Mouse (Mus musculus): ENCODE results near the gene Tmem132c. TPM values are rescaled to one million over a fixed set of nuclear protein-coding genes. Genes with fewer than 3 reads are reported as not detected.

The Tmem132c gene
- polyA plus RNA-seq, 1 experiment from 2014 or later = 0.93 TPM

- Histone ChIP-seq H3K27ac (ENCODE audit: low read length) (no peak overlapping the region), H3K9ac (ENCODE audit: low read length) (no peak overlapping the region), H3K27me3 (ENCODE audit: control insufficient read depth, insufficient read depth, low read length) (peaks cover 53% of the 10 kb centered on the region), H3K4me3 (ENCODE audit: low read length) (no peak overlapping the region), H3K4me2 (ENCODE audit: low read depth, low read length) (no peak overlapping the region), H3K4me1 (ENCODE audit: control insufficient read depth, insufficient read depth, low read length) (peaks cover 4% of the 10 kb centered on the region; the same call in 1 of the 2 replicates), H3K9me3 (replicated peaks; ENCODE audit: control insufficient read depth, low read length) (peaks cover 2% of the 10 kb centered on the region; the same call in 1 of the 2 replicates), H3K36me3 (ENCODE audit: control insufficient read depth, insufficient read depth) (no peaks in the 10 kb centered on the region)
- whole genome bisulfite sequencing = 61% methylated on average over 7 of the region's 7 CpGs
- ATAC-seq (replicated peaks; ENCODE audit: extremely low read depth, insufficient read depth, low FRiP score) = no peak
Observed at GRCm38 (mm10) chr5:127239706-127240105, 1.9 kb upstream of the Tmem132c start.

- ATAC-seq (replicated peaks; ENCODE audit: extremely low read depth, insufficient read depth, low FRiP score) = no peak
- no peaks in the 10 kb centered on the region for H3K36me3 ChIP-seq (ENCODE audit: control insufficient read depth, insufficient read depth)
- H3K9me3 ChIP-seq (replicated peaks; ENCODE audit: control insufficient read depth, low read length) = peaks cover 2% of the 10 kb centered on the region; the same call in 1 of the 2 replicates
- H3K4me1 ChIP-seq (ENCODE audit: control insufficient read depth, insufficient read depth, low read length) = peaks cover 4% of the 10 kb centered on the region; the same call in 1 of the 2 replicates
- 25% methylated on average over 4 of the region's 4 CpGs for WGBS
- H3K27me3 ChIP-seq (ENCODE audit: control insufficient read depth, insufficient read depth, low read length) = peaks cover 61% of the 10 kb centered on the region
- no peak overlapping the region for H3K4me2 ChIP-seq (ENCODE audit: low read depth, low read length)
- H3K27ac ChIP-seq (ENCODE audit: low read length) = no peak overlapping the region
- H3K9ac ChIP-seq (ENCODE audit: low read length) = no peak overlapping the region
- H3K4me3 ChIP-seq (ENCODE audit: low read length) = no peak overlapping the region
Observed at GRCm38 (mm10) chr5:127240646-127241045, 962 bp upstream of the Tmem132c start.

GRCm38 (mm10) chr5:127241925-127242762, 536 bp downstream of the Tmem132c start:
- peaks cover 2% of the 10 kb centered on the region; the same call in 1 of the 2 replicates for H3K9me3 ChIP-seq (replicated peaks; ENCODE audit: control insufficient read depth, low read length)
- no peak; the same call in 1 of the 2 replicates for ATAC-seq (replicated peaks; ENCODE audit: extremely low read depth, insufficient read depth, low FRiP score)
- H3K4me1 ChIP-seq (ENCODE audit: control insufficient read depth, insufficient read depth, low read length) = peaks cover 4% of the 10 kb centered on the region; the same call in 1 of the 2 replicates
- 0 out of 2 replicates have a peak overlapping the region, but pooled peaks have one; percentile 17 for H3K9ac ChIP-seq (ENCODE audit: low read length)
- peaks cover 58% of the 10 kb centered on the region for H3K27me3 ChIP-seq (ENCODE audit: control insufficient read depth, insufficient read depth, low read length)
- peak overlapping the region; percentile 79 for H3K4me2 ChIP-seq (ENCODE audit: low read depth, low read length)
- peak overlapping the region; percentile 61 for H3K4me3 ChIP-seq (ENCODE audit: low read length)
- H3K27ac ChIP-seq (ENCODE audit: low read length) = no peak overlapping the region
- WGBS = 2% methylated on average over 72 of the region's 73 CpGs
- no peaks in the 10 kb centered on the region for H3K36me3 ChIP-seq (ENCODE audit: control insufficient read depth, insufficient read depth)

- no peak overlapping the region for H3K9ac ChIP-seq (ENCODE audit: low read length)
- no peak overlapping the region for H3K27ac ChIP-seq (ENCODE audit: low read length)
- H3K36me3 ChIP-seq (ENCODE audit: control insufficient read depth, insufficient read depth) = no peaks in the 10 kb centered on the region
- H3K27me3 ChIP-seq (ENCODE audit: control insufficient read depth, insufficient read depth, low read length) = peaks cover 58% of the 10 kb centered on the region
- H3K4me1 ChIP-seq (ENCODE audit: control insufficient read depth, insufficient read depth, low read length) = peaks cover 4% of the 10 kb centered on the region; the same call in 1 of the 2 replicates
- ATAC-seq (replicated peaks; ENCODE audit: extremely low read depth, insufficient read depth, low FRiP score) = no peak
- 2% methylated on average over 13 of the region's 13 CpGs for WGBS
- peak overlapping the region; percentile 79 for H3K4me2 ChIP-seq (ENCODE audit: low read depth, low read length)
- peaks cover 2% of the 10 kb centered on the region; the same call in 1 of the 2 replicates for H3K9me3 ChIP-seq (replicated peaks; ENCODE audit: control insufficient read depth, low read length)
- H3K4me3 ChIP-seq (ENCODE audit: low read length) = peak overlapping the region; percentile 61
Observed at GRCm38 (mm10) chr5:127242763-127243160, 1.2 kb downstream of the Tmem132c start.

- Histone ChIP-seq H3K4me2 (ENCODE audit: low read depth, low read length) (peak overlapping the region; percentile 79), H3K9me3 (replicated peaks; ENCODE audit: control insufficient read depth, low read length) (peaks cover 2% of the 10 kb centered on the region; the same call in 1 of the 2 replicates), H3K27ac (ENCODE audit: low read length) (no peak overlapping the region), H3K36me3 (ENCODE audit: control insufficient read depth, insufficient read depth) (no peaks in the 10 kb centered on the region), H3K27me3 (ENCODE audit: control insufficient read depth, insufficient read depth, low read length) (peaks cover 58% of the 10 kb centered on the region), H3K9ac (ENCODE audit: low read length) (peak overlapping the region; percentile 17; the same call in 1 of the 2 replicates), H3K4me1 (ENCODE audit: control insufficient read depth, insufficient read depth, low read length) (peaks cover 4% of the 10 kb centered on the region; the same call in 1 of the 2 replicates), H3K4me3 (ENCODE audit: low read length) (peak overlapping the region; percentile 61)
- no peak for ATAC-seq (replicated peaks; ENCODE audit: extremely low read depth, insufficient read depth, low FRiP score)
- WGBS = 2% methylated on average over 16 of the region's 16 CpGs
Observed at GRCm38 (mm10) chr5:127243209-127243608, 1.6 kb downstream of the Tmem132c start.

GRCm38 (mm10) chr5:127243611-127244010, 2.0 kb downstream of the Tmem132c start:
- Histone ChIP-seq H3K36me3 (ENCODE audit: control insufficient read depth, insufficient read depth) (no peaks in the 10 kb centered on the region), H3K4me1 (ENCODE audit: control insufficient read depth, insufficient read depth, low read length) (peaks cover 4% of the 10 kb centered on the region; the same call in 1 of the 2 replicates), H3K9me3 (replicated peaks; ENCODE audit: control insufficient read depth, low read length) (peaks cover 2% of the 10 kb centered on the region; the same call in 1 of the 2 replicates), H3K27me3 (ENCODE audit: control insufficient read depth, insufficient read depth, low read length) (peaks cover 58% of the 10 kb centered on the region), H3K9ac (ENCODE audit: low read length) (peak overlapping the region; percentile 17; the same call in 1 of the 2 replicates), H3K4me3 (ENCODE audit: low read length) (peak overlapping the region; percentile 61), H3K4me2 (ENCODE audit: low read depth, low read length) (peak overlapping the region; percentile 79), H3K27ac (ENCODE audit: low read length) (no peak overlapping the region)
- WGBS = 14% methylated on average over 13 of the region's 13 CpGs
- ATAC-seq (replicated peaks; ENCODE audit: extremely low read depth, insufficient read depth, low FRiP score) = no peak

GRCm38 (mm10) chr5:127253263-127253662, 11.7 kb downstream of the Tmem132c start:
- no peaks in the 10 kb centered on the region for H3K27me3 ChIP-seq (ENCODE audit: control insufficient read depth, insufficient read depth, low read length)
- H3K9ac ChIP-seq (ENCODE audit: low read length) = no peak overlapping the region
- H3K9me3 ChIP-seq (replicated peaks; ENCODE audit: control insufficient read depth, low read length) = peaks cover 5% of the 10 kb centered on the region
- no peaks in the 10 kb centered on the region for H3K36me3 ChIP-seq (ENCODE audit: control insufficient read depth, insufficient read depth)
- 54% methylated on average over 2 of the region's 2 CpGs for WGBS
- no peak for ATAC-seq (replicated peaks; ENCODE audit: extremely low read depth, insufficient read depth, low FRiP score)
- no peak overlapping the region for H3K27ac ChIP-seq (ENCODE audit: low read length)
- no peak overlapping the region for H3K4me3 ChIP-seq (ENCODE audit: low read length)
- H3K4me1 ChIP-seq (ENCODE audit: control insufficient read depth, insufficient read depth, low read length) = no peaks in the 10 kb centered on the region
- H3K4me2 ChIP-seq (ENCODE audit: low read depth, low read length) = no peak overlapping the region

GRCm38 (mm10) chr5:127256947-127257610, 15.5 kb downstream of the Tmem132c start:
- peaks cover 5% of the 10 kb centered on the region for H3K9me3 ChIP-seq (replicated peaks; ENCODE audit: control insufficient read depth, low read length)
- H3K4me3 ChIP-seq (ENCODE audit: low read length) = no peak overlapping the region
- no peaks in the 10 kb centered on the region for H3K4me1 ChIP-seq (ENCODE audit: control insufficient read depth, insufficient read depth, low read length)
- no peak overlapping the region for H3K9ac ChIP-seq (ENCODE audit: low read length)
- no peak for ATAC-seq (replicated peaks; ENCODE audit: extremely low read depth, insufficient read depth, low FRiP score)
- H3K27ac ChIP-seq (ENCODE audit: low read length) = no peak overlapping the region
- no peaks in the 10 kb centered on the region for H3K36me3 ChIP-seq (ENCODE audit: control insufficient read depth, insufficient read depth)
- 61% methylated on average over 11 of the region's 11 CpGs for WGBS
- no peak overlapping the region for H3K4me2 ChIP-seq (ENCODE audit: low read depth, low read length)
- no peaks in the 10 kb centered on the region for H3K27me3 ChIP-seq (ENCODE audit: control insufficient read depth, insufficient read depth, low read length)

All from heart, embryonic 16.5 days (tissue).